Mouse (Mus musculus): Measurements from ENCODE around the gene Wnt5b.

DNA sequence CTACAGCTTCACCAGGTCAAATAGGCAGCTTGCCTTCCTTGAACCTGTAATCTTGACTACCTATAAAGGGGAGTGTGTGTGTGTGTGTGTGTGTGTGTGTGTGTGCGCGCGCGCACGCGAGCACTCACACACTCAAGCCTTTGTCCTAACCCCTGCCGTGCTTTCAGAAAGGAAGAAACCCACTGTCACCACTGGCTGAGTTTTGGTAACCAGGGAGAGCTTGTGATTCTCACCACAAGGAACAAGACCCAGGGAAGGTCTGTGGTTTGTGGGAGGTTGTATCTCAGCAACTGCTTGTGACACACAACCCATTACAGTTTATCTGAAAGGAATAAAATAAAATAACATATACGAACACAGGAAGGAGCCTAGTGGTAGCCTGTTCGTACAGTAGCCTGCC is 135.6 kb downstream of the Wnt5b start:
- TF ChIP-seq GATA1 (IDR thresholded peaks at IDR 0.05; ENCODE audit: borderline replicate concordance, low read length) (no peak), FLI1 (IDR thresholded peaks at IDR 0.05; ENCODE audit: low read length) (no peak)
